Mouse (Mus musculus): Measurements from ENCODE around the gene Agap1. TPM values are rescaled to one million over a fixed set of nuclear protein-coding genes. Genes with fewer than 3 reads are reported as not detected.

The Agap1 gene
- polyA plus RNA-seq, 1 experiment from 2014 or later = 7.7 TPM

DNA sequence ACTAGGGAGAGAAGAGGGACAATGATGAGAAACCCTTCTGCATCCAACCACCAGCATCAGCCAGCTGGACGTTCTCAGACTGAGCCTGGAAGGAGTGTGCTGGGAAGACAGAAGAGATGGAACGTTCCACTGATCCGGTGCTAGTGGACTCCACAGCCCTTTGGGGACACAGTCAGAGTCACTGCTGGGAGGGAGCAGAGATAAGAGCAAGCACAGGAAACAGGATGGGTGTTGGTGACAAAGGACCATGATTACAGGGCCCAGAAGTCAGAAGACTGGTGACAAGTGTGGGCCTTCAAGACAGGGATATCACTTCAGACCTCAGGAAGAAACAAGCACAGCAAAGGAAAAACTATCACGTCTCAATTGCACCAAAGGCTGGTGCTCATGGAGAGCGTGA lies 25.9 kb upstream of the Agap1 start:
- ATAC-seq (ENCODE audit: low FRiP score, low TSS enrichment) = no peak
- no peaks in the 10 kb centered on the region for H3K4me1 ChIP-seq (ENCODE audit: insufficient read depth, low read length)
- H3K36me3 ChIP-seq (ENCODE audit: insufficient read depth, low read length) = no peaks in the 10 kb centered on the region
- H3K9ac ChIP-seq (replicated peaks; ENCODE audit: low read length) = no peak overlapping the region
- peaks cover 2% of the 10 kb centered on the region; the same call in 1 of the 2 replicates for H3K9me3 ChIP-seq (ENCODE audit: low read length)
- no peak overlapping the region for H3K4me2 ChIP-seq (replicated peaks; ENCODE audit: low read depth, low read length)
- H3K4me3 ChIP-seq (ENCODE audit: low read length) = no peak overlapping the region
- no peak overlapping the region for H3K27ac ChIP-seq (ENCODE audit: low read length)
- no peaks in the 10 kb centered on the region for H3K27me3 ChIP-seq (ENCODE audit: insufficient read depth, low read length)
- WGBS = 68% methylated on average over 5 of the region's 5 CpGs

GRCm38 (mm10) chr1:89429946-89430640 lies 24.5 kb upstream of the Agap1 start:
- Histone ChIP-seq H3K4me2 (replicated peaks; ENCODE audit: low read depth, low read length) (no peak overlapping the region), H3K27me3 (ENCODE audit: insufficient read depth, low read length) (no peaks in the 10 kb centered on the region), H3K4me3 (ENCODE audit: low read length) (no peak overlapping the region), H3K4me1 (ENCODE audit: insufficient read depth, low read length) (no peaks in the 10 kb centered on the region), H3K27ac (ENCODE audit: low read length) (no peak overlapping the region), H3K36me3 (ENCODE audit: insufficient read depth, low read length) (no peaks in the 10 kb centered on the region), H3K9ac (replicated peaks; ENCODE audit: low read length) (no peak overlapping the region), H3K9me3 (ENCODE audit: low read length) (peaks cover 2% of the 10 kb centered on the region; the same call in 1 of the 2 replicates)
- ATAC-seq (ENCODE audit: low FRiP score, low TSS enrichment) = no peak
- 81% methylated on average over 11 of the region's 11 CpGs for WGBS

GRCm38 (mm10) chr1:89439351-89439750 lies 15.3 kb upstream of the Agap1 start:
- Histone ChIP-seq H3K27me3 (ENCODE audit: insufficient read depth, low read length) (no peaks in the 10 kb centered on the region), H3K9ac (replicated peaks; ENCODE audit: low read length) (no peak overlapping the region), H3K4me2 (replicated peaks; ENCODE audit: low read depth, low read length) (no peak overlapping the region), H3K4me3 (ENCODE audit: low read length) (no peak overlapping the region), H3K9me3 (ENCODE audit: low read length) (no peaks in the 10 kb centered on the region), H3K4me1 (ENCODE audit: insufficient read depth, low read length) (no peaks in the 10 kb centered on the region), H3K36me3 (ENCODE audit: insufficient read depth, low read length) (no peaks in the 10 kb centered on the region), H3K27ac (ENCODE audit: low read length) (no peak overlapping the region)
- WGBS = 63% methylated on average over 6 of the region's 6 CpGs
- no peak for ATAC-seq (ENCODE audit: low FRiP score, low TSS enrichment)

- Histone ChIP-seq H3K4me1 (ENCODE audit: insufficient read depth, low read length) (no peaks in the 10 kb centered on the region), H3K4me3 (ENCODE audit: low read length) (no peak overlapping the region), H3K9me3 (ENCODE audit: low read length) (no peaks in the 10 kb centered on the region), H3K36me3 (ENCODE audit: insufficient read depth, low read length) (no peaks in the 10 kb centered on the region), H3K27ac (ENCODE audit: low read length) (no peak overlapping the region), H3K27me3 (ENCODE audit: insufficient read depth, low read length) (no peaks in the 10 kb centered on the region), H3K4me2 (replicated peaks; ENCODE audit: low read depth, low read length) (no peak overlapping the region), H3K9ac (replicated peaks; ENCODE audit: low read length) (no peak overlapping the region)
- WGBS = 35% methylated on average over 5 of the region's 5 CpGs
- ATAC-seq (ENCODE audit: low FRiP score, low TSS enrichment) = no peak
Observed at GRCm38 (mm10) chr1:89441236-89441897, 13.2 kb upstream of the Agap1 start.

- WGBS = 63% methylated on average over 9 of the region's 9 CpGs
- ATAC-seq (ENCODE audit: low FRiP score, low TSS enrichment) = no peak
- no peaks in the 10 kb centered on the region for H3K4me1 ChIP-seq (ENCODE audit: insufficient read depth, low read length)
Observed at GRCm38 (mm10) chr1:89443512-89443911, 11.1 kb upstream of the Agap1 start.

GRCm38 (mm10) chr1:89444014-89444413 lies 10.6 kb upstream of the Agap1 start:
- Histone ChIP-seq H3K4me1 (ENCODE audit: insufficient read depth, low read length) (no peaks in the 10 kb centered on the region), H3K27ac (ENCODE audit: low read length) (no peak overlapping the region), H3K4me3 (ENCODE audit: low read length) (no peak overlapping the region), H3K36me3 (ENCODE audit: insufficient read depth, low read length) (no peaks in the 10 kb centered on the region), H3K9me3 (ENCODE audit: low read length) (no peaks in the 10 kb centered on the region), H3K27me3 (ENCODE audit: insufficient read depth, low read length) (no peaks in the 10 kb centered on the region), H3K9ac (replicated peaks; ENCODE audit: low read length) (no peak overlapping the region), H3K4me2 (replicated peaks; ENCODE audit: low read depth, low read length) (no peak overlapping the region)
- ATAC-seq (ENCODE audit: low FRiP score, low TSS enrichment) = no peak
- 70% methylated on average over 3 of the region's 3 CpGs for WGBS

More at GRCm38 (mm10) chr1:89443512-89443911, 11.1 kb upstream of the Agap1 start:
- Histone ChIP-seq H3K9me3 (ENCODE audit: low read length) (no peaks in the 10 kb centered on the region), H3K9ac (replicated peaks; ENCODE audit: low read length) (no peak overlapping the region), H3K27me3 (ENCODE audit: insufficient read depth, low read length) (no peaks in the 10 kb centered on the region), H3K4me2 (replicated peaks; ENCODE audit: low read depth, low read length) (no peak overlapping the region), H3K27ac (ENCODE audit: low read length) (no peak overlapping the region), H3K36me3 (ENCODE audit: insufficient read depth, low read length) (no peaks in the 10 kb centered on the region), H3K4me3 (ENCODE audit: low read length) (no peak overlapping the region)

GRCm38 (mm10) chr1:89450139-89450538 lies 4.5 kb upstream of the Agap1 start:
- no peaks in the 10 kb centered on the region for H3K36me3 ChIP-seq (ENCODE audit: insufficient read depth, low read length)
- no peak overlapping the region for H3K27ac ChIP-seq (ENCODE audit: low read length)
- peaks cover 4% of the 10 kb centered on the region; the same call in 1 of the 2 replicates for H3K4me1 ChIP-seq (ENCODE audit: insufficient read depth, low read length)
- no peak overlapping the region for H3K9ac ChIP-seq (replicated peaks; ENCODE audit: low read length)
- no peak overlapping the region for H3K4me2 ChIP-seq (replicated peaks; ENCODE audit: low read depth, low read length)
- no peak for ATAC-seq (ENCODE audit: low FRiP score, low TSS enrichment)
- WGBS = 73% methylated on average over 7 of the region's 7 CpGs
- no peaks in the 10 kb centered on the region for H3K9me3 ChIP-seq (ENCODE audit: low read length)
- H3K4me3 ChIP-seq (ENCODE audit: low read length) = no peak overlapping the region
- H3K27me3 ChIP-seq (ENCODE audit: insufficient read depth, low read length) = no peaks in the 10 kb centered on the region

GRCm38 (mm10) chr1:89452138-89452537 lies 2.5 kb upstream of the Agap1 start:
- H3K27ac ChIP-seq (ENCODE audit: low read length) = no peak overlapping the region
- H3K4me1 ChIP-seq (ENCODE audit: insufficient read depth, low read length) = peaks cover 18% of the 10 kb centered on the region
- no peaks in the 10 kb centered on the region for H3K36me3 ChIP-seq (ENCODE audit: insufficient read depth, low read length)
- 93% methylated on average over 8 of the region's 8 CpGs for WGBS
- no peaks in the 10 kb centered on the region for H3K9me3 ChIP-seq (ENCODE audit: low read length)
- H3K4me2 ChIP-seq (replicated peaks; ENCODE audit: low read depth, low read length) = no peak overlapping the region
- no peak overlapping the region for H3K4me3 ChIP-seq (ENCODE audit: low read length)
- H3K9ac ChIP-seq (replicated peaks; ENCODE audit: low read length) = no peak overlapping the region
- H3K27me3 ChIP-seq (ENCODE audit: insufficient read depth, low read length) = no peaks in the 10 kb centered on the region
- no peak for ATAC-seq (ENCODE audit: low FRiP score, low TSS enrichment)

- peaks cover 5% of the 10 kb centered on the region for H3K9me3 ChIP-seq (ENCODE audit: low read length)
- H3K4me3 ChIP-seq (ENCODE audit: low read length) = peak overlapping the region; percentile 77
- no peaks in the 10 kb centered on the region for H3K27me3 ChIP-seq (ENCODE audit: insufficient read depth, low read length)
- H3K27ac ChIP-seq (ENCODE audit: low read length) = no peak overlapping the region
- H3K4me1 ChIP-seq (ENCODE audit: insufficient read depth, low read length) = peaks cover 19% of the 10 kb centered on the region
- 31% methylated on average over 6 of the region's 6 CpGs for WGBS
- no peak for ATAC-seq (ENCODE audit: low FRiP score, low TSS enrichment)
- peak overlapping the region; percentile 79 for H3K4me2 ChIP-seq (replicated peaks; ENCODE audit: low read depth, low read length)
- peak overlapping the region; percentile 80 for H3K9ac ChIP-seq (replicated peaks; ENCODE audit: low read length)
- no peaks in the 10 kb centered on the region for H3K36me3 ChIP-seq (ENCODE audit: insufficient read depth, low read length)
Observed at GRCm38 (mm10) chr1:89453666-89454065, 940 bp upstream of the Agap1 start.

DNA sequence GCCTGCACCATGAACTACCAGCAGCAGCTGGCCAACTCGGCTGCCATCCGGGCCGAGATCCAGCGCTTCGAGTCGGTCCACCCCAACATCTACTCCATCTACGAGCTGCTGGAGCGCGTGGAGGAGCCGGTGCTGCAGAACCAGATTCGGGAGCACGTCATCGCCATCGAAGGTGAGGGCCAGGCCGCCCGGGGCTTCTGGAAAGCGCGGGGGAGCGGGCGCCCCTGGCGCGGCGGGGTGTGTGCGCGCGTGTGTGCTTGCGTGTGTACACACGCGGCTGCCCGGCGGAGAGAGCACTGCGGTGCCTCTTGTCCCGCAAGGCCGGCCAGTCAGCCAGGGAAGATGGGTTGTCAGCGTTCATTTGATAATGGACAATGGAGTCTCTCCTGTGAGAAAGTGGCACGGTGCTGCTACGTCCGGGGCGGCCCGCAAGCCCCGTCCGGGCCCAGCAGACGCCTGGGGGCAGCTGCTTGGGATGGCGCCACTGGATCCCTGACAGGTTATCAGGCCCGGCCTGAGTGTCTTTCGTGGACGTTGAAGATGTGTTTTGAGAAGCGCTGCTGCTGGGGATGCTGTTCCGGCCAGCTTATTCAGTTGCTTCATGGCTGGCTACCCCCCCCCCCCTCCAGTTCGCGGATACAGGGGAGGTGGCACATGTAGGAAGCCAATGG lies 950 bp downstream of the Agap1 start:
- Histone ChIP-seq H3K9me3 (ENCODE audit: low read length) (peaks cover 6% of the 10 kb centered on the region), H3K27me3 (ENCODE audit: insufficient read depth, low read length) (no peaks in the 10 kb centered on the region), H3K4me1 (ENCODE audit: insufficient read depth, low read length) (peaks cover 19% of the 10 kb centered on the region), H3K4me2 (replicated peaks; ENCODE audit: low read depth, low read length) (peak overlapping the region; percentile 80), H3K36me3 (ENCODE audit: insufficient read depth, low read length) (no peaks in the 10 kb centered on the region), H3K4me3 (ENCODE audit: low read length) (peak overlapping the region; percentile 77), H3K27ac (ENCODE audit: low read length) (no peak overlapping the region; the same call in 1 of the 2 replicates), H3K9ac (replicated peaks; ENCODE audit: low read length) (peak overlapping the region; percentile 84)
- under 1% methylated on average over 49 of the region's 51 CpGs for WGBS
- ATAC-seq (ENCODE audit: low FRiP score, low TSS enrichment) = no peak
